Mouse (Mus musculus) C3H10T1/2 (cell line): ENCODE results near the gene Tpx2. TPM values are rescaled to one million over a fixed set of nuclear protein-coding genes. Genes with fewer than 3 reads are reported as not detected.

Experiments
- polyA plus RNA-seq, 2 experiments: library from polyadenylated mRNA; unstranded; fragments of >200 nt; fragmentation: generic; extraction: Trizol; gene quantifications; one replicate each; pipeline ENCODE4 v1.2.1; 2012; ENCODE audit warnings: missing spikeins in 2 of 2

Tpx2 gene
- 10 to 100 TPM in 1 of 2 experiments, 1 to 10 TPM in 1; 7.6 to 48.4 TPM for polyA plus RNA-seq

GRCm38 (mm10) chr2:152847815-152848302 lies at the start of gene Tpx2:
Gene Tpx2 (plus strand): TSS chr2:152847964.

DNA sequence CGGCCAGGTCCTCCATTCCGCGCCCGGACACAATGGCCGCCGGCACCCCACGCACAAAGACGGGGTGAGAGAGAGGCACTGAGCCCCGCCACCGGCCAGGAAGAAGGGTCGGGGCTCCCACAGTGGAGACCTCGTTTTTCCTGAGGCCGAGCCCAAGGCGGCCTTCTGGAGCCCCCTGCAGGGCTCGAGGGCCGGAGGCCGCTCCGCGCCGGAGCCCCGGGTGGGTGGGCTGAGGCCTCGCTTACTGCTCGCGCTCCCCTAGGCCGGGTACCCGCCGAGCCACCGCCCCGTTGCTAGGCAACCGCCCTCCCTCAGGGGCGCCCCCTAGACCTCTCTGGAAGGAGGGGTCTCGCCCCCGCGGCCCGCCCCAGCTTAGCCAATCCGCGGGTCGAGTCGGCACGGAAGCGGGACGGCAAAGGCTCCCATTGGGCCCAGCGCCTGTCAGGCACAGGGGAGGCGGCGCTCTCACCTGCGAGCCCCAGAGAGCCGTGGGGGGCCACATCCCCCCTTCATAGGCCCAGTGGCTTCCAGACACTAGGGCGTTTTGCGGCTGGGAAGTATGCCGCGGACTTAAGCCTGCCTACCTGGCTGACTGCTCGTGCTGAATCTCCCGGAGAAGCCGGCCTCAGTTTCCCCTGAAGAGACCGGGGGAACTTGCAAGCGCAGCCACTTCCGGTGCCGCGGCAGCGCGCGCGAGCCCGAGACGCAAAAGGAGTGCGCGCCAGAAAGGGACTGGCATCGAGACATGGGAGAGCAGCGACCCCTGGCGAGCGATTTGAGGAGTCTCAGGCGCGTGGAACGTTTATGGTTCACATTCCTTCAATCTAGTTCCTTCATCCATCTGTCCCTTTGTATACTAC lies 16.5 kb upstream of the Tpx2 start, which contains the start of gene Bcl2l1:
Gene Bcl2l1, minus strand, starts transcription at position 710 of the 860 bp plus-strand sequence.

DNA sequence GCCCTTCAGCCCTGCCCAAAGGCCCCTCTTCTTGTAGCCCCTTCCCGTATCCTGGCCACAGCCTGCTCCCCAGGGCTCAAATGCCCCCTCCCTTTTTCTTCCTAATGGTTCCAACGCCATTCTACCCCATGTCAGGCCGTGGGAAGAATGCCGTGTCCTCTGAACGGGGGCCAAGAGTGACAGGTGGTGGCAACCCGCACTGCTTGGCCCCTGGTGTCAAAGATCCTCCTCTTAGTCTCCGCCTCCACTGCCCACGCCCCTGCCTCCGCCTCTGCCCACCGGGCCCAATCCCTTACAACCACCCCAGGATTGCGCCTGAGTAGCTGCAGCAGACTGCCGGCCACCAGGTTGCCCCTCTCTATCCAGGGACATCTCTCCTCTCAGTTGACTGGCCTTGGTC lies 63.3 kb downstream of the Tpx2 start, which contains the start of gene Mylk2:
Gene Mylk2, plus strand, starts transcription at position 322 of the 400 bp plus-strand sequence.

DNA sequence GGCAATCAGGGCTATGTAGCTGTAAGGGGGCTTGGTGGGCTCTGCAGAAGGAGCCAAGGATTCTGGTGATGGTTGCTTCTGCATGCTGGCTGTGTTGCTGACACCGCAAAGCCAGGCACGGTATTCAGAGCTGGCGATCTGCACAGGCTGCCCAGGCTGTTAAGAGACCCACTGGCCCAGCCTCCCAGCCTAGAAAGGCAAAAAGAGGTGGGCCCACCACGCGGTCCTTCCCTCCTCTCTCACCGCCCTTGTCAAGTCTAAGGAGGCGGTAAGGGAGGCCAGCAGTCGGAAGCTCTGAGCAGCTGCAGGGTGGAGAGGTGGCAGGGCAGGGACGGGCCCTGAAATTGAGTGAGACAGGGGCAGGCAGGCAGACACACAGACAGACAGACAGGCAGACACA lies 85.3 kb downstream of the Tpx2 start, which contains the start of gene Foxs1:
Gene Foxs1, minus strand, starts transcription at position 161 of the 400 bp plus-strand sequence.

Other genes starting within 250 kb of the Tpx2 start
- gene Defb45, start 248.6 kb upstream of the Tpx2 start, polyA plus RNA-seq, result not detected
- not detected for gene Defb36, start 243.6 kb upstream of the Tpx2 start, polyA plus RNA-seq
- under 1 TPM in 1 of 2 experiments, not detected in 1; 0.22 TPM for gene Defb25, start 224.9 kb upstream of the Tpx2 start, polyA plus RNA-seq
- under 1 TPM in 1 of 2 experiments, not detected in 1; 0.05 TPM for gene Rem1, start 221.0 kb upstream of the Tpx2 start, polyA plus RNA-seq
- gene H13, start 178.5 kb upstream of the Tpx2 start, polyA plus RNA-seq, result 100 to 1,000 TPM; 127 to 134 TPM
- gene Mcts2, start 160.9 kb upstream of the Tpx2 start, polyA plus RNA-seq, result 10 to 100 TPM in 1 of 2 experiments, 1 to 10 TPM in 1; 6.8 to 12.6 TPM
- gene Id1, start 111.7 kb upstream of the Tpx2 start, polyA plus RNA-seq, result 100 to 1,000 TPM in 1 of 2 experiments, 10 to 100 TPM in 1; 99.1 to 172 TPM
- gene Cox4i2, start 93.8 kb upstream of the Tpx2 start, polyA plus RNA-seq, result 1 to 10 TPM in 1 of 2 experiments, under 1 TPM in 1; 0.66 to 1.0 TPM
- 10 to 100 TPM; 35.1 to 54.7 TPM for gene Bcl2l1, start 16.2 kb upstream of the Tpx2 start, polyA plus RNA-seq
- under 1 TPM; 0.14 to 0.44 TPM for gene Mylk2, start 63.4 kb downstream of the Tpx2 start, polyA plus RNA-seq
- 1 to 10 TPM; 2.9 to 4.0 TPM for gene Foxs1, start 85.2 kb downstream of the Tpx2 start, polyA plus RNA-seq
- gene Dusp15, start 103.7 kb downstream of the Tpx2 start, polyA plus RNA-seq, result 1 to 10 TPM in 1 of 2 experiments, under 1 TPM in 1; 0.47 to 4.1 TPM
- under 1 TPM; 0.08 TPM for gene Ttll9, start 114.5 kb downstream of the Tpx2 start, polyA plus RNA-seq
- gene Pdrg1, start 167.5 kb downstream of the Tpx2 start, polyA plus RNA-seq, result 100 to 1,000 TPM in 1 of 2 experiments, 10 to 100 TPM in 1; 33.9 to 135 TPM
- gene Xkr7, start 183.9 kb downstream of the Tpx2 start, polyA plus RNA-seq, result not detected
- gene Ccm2l, start 218.0 kb downstream of the Tpx2 start, polyA plus RNA-seq, result not detected